Mouse (Mus musculus) CH12.LX (cell line): ENCODE measurements around the gene Ano10. TPM values are rescaled to one million over a fixed set of nuclear protein-coding genes. Genes with fewer than 3 reads are reported as not detected.

ENCODE experiments used
- DNase-seq: peaks from one replicate; pipeline ENCODE4 v3.0.0-alpha.2; 2013; ENCODE audit errors: extremely low read depth
- H3K27ac ChIP-seq: 2 replicates; pipeline ENCODE4 v1.5.1; 2012; ENCODE audit warnings: low read depth, mild to moderate bottlenecking, control low read depth, moderate library complexity; ENCODE audit not compliant: insufficient read depth
- H3K27me3 ChIP-seq: replicated peaks from 2 replicates; pipeline ENCODE3; 2012; ENCODE audit warnings: inconsistent platforms
- H3K36me3 ChIP-seq, 2 experiments: replicated peaks in 1 of 2; 2 replicates each; pipeline versions ENCODE3 to v1.6.1; 2012; ENCODE audit warnings: inconsistent platforms in 1 of 2, low read length in 1 of 2, mild to moderate bottlenecking in 1 of 2, mixed read lengths in 1 of 2, moderate library complexity in 1 of 2; ENCODE audit not compliant: control insufficient read depth in 1 of 2, insufficient read depth in 1 of 2
- H3K4me1 ChIP-seq, 2 experiments: 2 replicates each; pipeline ENCODE4 v1.6.1; 2012; ENCODE audit warnings: inconsistent platforms in 1 of 2, moderate library complexity in 1 of 2; ENCODE audit not compliant: insufficient read depth in 2 of 2, control insufficient read depth in 1 of 2
- H3K4me2 ChIP-seq: 2 replicates; pipeline ENCODE4 v1.6.1; 2012; ENCODE audit warnings: low read depth, mild to moderate bottlenecking, control low read depth; ENCODE audit not compliant: poor library complexity, insufficient read depth, severe bottlenecking
- H3K4me3 ChIP-seq, 3 experiments: fragments of 150-350 bp in 1 of 3; sonication (generic) in 1 of 3; replicated peaks in 1 of 3; 2 replicates each; pipeline versions ENCODE3 to v1.5.1; 2011 to 2012; ENCODE audit warnings: low read depth in 2 of 3, low read length in 2 of 3, mild to moderate bottlenecking in 2 of 3, moderate library complexity in 2 of 3, control low read depth in 1 of 3, improper control_type of control experiment in 1 of 3, inconsistent platforms in 1 of 3, mixed read lengths in 1 of 3; ENCODE audit not compliant: poor library complexity in 1 of 3
- H3K79me2 ChIP-seq: replicated peaks from 2 replicates; pipeline ENCODE4 v1.6.1; 2012; ENCODE audit warnings: mild to moderate bottlenecking, moderate library complexity; ENCODE audit not compliant: control insufficient read depth, poor library complexity, insufficient read depth, severe bottlenecking; ENCODE audit errors: extremely low read depth
- H3K9ac ChIP-seq: 2 replicates; pipeline ENCODE4 v1.6.1; 2012; ENCODE audit warnings: low read depth, mild to moderate bottlenecking, control low read depth, moderate library complexity; ENCODE audit not compliant: insufficient read depth
- H3K9me3 ChIP-seq: replicated peaks from 2 replicates; pipeline ENCODE3; 2012; ENCODE audit warnings: low read length, inconsistent platforms, mixed read lengths
- BHLHE40 ChIP-seq: IDR thresholded peaks from 2 replicates; pipeline ENCODE4 v1.6.1; 2011; ENCODE audit warnings: mild to moderate bottlenecking, low read depth, low read length, improper control_type of control experiment
- CHD2 ChIP-seq: IDR thresholded peaks from 2 replicates; pipeline ENCODE4 v1.6.1; 2011; ENCODE audit warnings: low read length, improper control_type of control experiment
- CTCF ChIP-seq, 2 experiments: IDR thresholded peaks in 1 of 2; conservative IDR thresholded peaks in 1 of 2; 2 replicates each; pipeline ENCODE4 v1.5.1; 2011 to 2012; ENCODE audit warnings: low read depth in 2 of 2, low read length in 2 of 2, improper control_type of control experiment in 1 of 2, inconsistent platforms in 1 of 2, mild to moderate bottlenecking in 1 of 2, moderate library complexity in 1 of 2
- ELF1 ChIP-seq: IDR thresholded peaks from 2 replicates; pipeline ENCODE4 v1.6.1; 2014; ENCODE audit warnings: low read depth, mild to moderate bottlenecking, inconsistent platforms, low read length, improper control_type of control experiment
- EP300 ChIP-seq: IDR thresholded peaks from 2 replicates; pipeline ENCODE4 v1.6.1; 2011; ENCODE audit warnings: low read length, improper control_type of control experiment
- ETS1 ChIP-seq: conservative IDR thresholded peaks from 2 replicates; pipeline ENCODE4 v1.6.1; 2012; ENCODE audit warnings: low read depth, mild to moderate bottlenecking, inconsistent platforms, low read length, improper control_type of control experiment, moderate library complexity
- IRF4 ChIP-seq: IDR thresholded peaks from 2 replicates; pipeline ENCODE4 v1.6.1; 2014; ENCODE audit warnings: low read depth, mild to moderate bottlenecking, inconsistent platforms, low read length, improper control_type of control experiment
- JUND ChIP-seq: conservative IDR thresholded peaks from 2 replicates; pipeline ENCODE4 v1.6.1; 2011; ENCODE audit warnings: low read depth, low read length, improper control_type of control experiment
- MAZ ChIP-seq: IDR thresholded peaks from 2 replicates; pipeline ENCODE4 v1.6.1; 2012; ENCODE audit warnings: low read depth, mild to moderate bottlenecking, inconsistent platforms, low read length, improper control_type of control experiment, moderate library complexity
- MEF2A ChIP-seq: IDR thresholded peaks from 2 replicates; pipeline ENCODE4 v1.6.1; 2014; ENCODE audit warnings: low read depth, mild to moderate bottlenecking, inconsistent platforms, low read length, improper control_type of control experiment, borderline replicate concordance
- NELFE ChIP-seq: IDR thresholded peaks from 2 replicates; pipeline ENCODE4 v1.6.1; 2011; ENCODE audit warnings: low read depth, low read length, improper control_type of control experiment
- NRF1 ChIP-seq: IDR thresholded peaks from 2 replicates; pipeline ENCODE4 v1.6.1; 2014; ENCODE audit warnings: low read depth, mild to moderate bottlenecking, inconsistent platforms, low read length, improper control_type of control experiment, moderate library complexity
- PAX5 ChIP-seq: IDR thresholded peaks from 2 replicates; pipeline ENCODE4 v1.6.1; 2012; ENCODE audit warnings: low read length, inconsistent platforms, mixed read lengths
- POLR2A ChIP-seq: IDR thresholded peaks from 2 replicates; pipeline ENCODE4 v1.6.1; 2011; ENCODE audit warnings: low read depth, mild to moderate bottlenecking, improper control_type of control experiment, low read length
- POLR2AphosphoS2 ChIP-seq: IDR thresholded peaks from 2 replicates; pipeline ENCODE4 v1.6.1; 2011; ENCODE audit warnings: low read depth, low read length, improper control_type of control experiment
- RAD21 ChIP-seq: IDR thresholded peaks from 2 replicates; pipeline ENCODE4 v1.6.1; 2011; ENCODE audit warnings: low read depth, mild to moderate bottlenecking, low read length, improper control_type of control experiment, moderate library complexity
- SIN3A ChIP-seq: IDR thresholded peaks from 2 replicates; pipeline ENCODE4 v1.6.1; 2012; ENCODE audit warnings: low read length, improper control_type of control experiment, inconsistent platforms
- SMC3 ChIP-seq: IDR thresholded peaks from 2 replicates; pipeline ENCODE4 v1.6.1; 2011; ENCODE audit warnings: low read depth, low read length, improper control_type of control experiment
- TBP ChIP-seq: conservative IDR thresholded peaks from 2 replicates; pipeline ENCODE4 v1.6.1; 2011; ENCODE audit warnings: low read depth, low read length, improper control_type of control experiment
- TCF12 ChIP-seq: IDR thresholded peaks from 2 replicates; pipeline ENCODE4 v1.6.1; 2014; ENCODE audit warnings: low read depth, mild to moderate bottlenecking, inconsistent platforms, low read length, improper control_type of control experiment
- ZC3H11A ChIP-seq: IDR thresholded peaks from 2 replicates; pipeline ENCODE4 v1.6.1; 2012; ENCODE audit warnings: low read depth, mild to moderate bottlenecking, inconsistent platforms, low read length, improper control_type of control experiment
- dilution Hi-C: fragments of 300-500 bp; cut with MboI; formaldehyde crosslinking; loops from 2 replicates; pipeline ENCODE4 v1.14.3; 2020; ENCODE audit warnings: low sequenced_read_pairs; ENCODE audit not compliant: extremely low pct_unique_long_range_greater_than_20kb, extremely low pct_ligation_motif_present
- in situ Hi-C: fragments of 300-500 bp; cut with MboI; formaldehyde crosslinking; loops from 3 replicates; pipeline ENCODE4 v1.14.3; 2019; ENCODE audit warnings: low sequenced_read_pairs, low pct_ligation_motif_present, low pct_unique_long_range_greater_than_20kb, mixed read lengths
- polyA plus RNA-seq: library from polyadenylated mRNA; unstranded; fragments of >175 nt; gene quantifications from 2 replicates; pipeline ENCODE4 v1.2.1, GENCODE M21; 2012; ENCODE audit warnings: low read depth; ENCODE audit not compliant: insufficient read length
- total RNA-seq, 2 experiments: library from RNA; depleted of rRNA; stranded (reverse); fragments of 300-350 nt in 1 of 2; fragments of >200 nt in 1 of 2; gene quantifications; 2 replicates each; pipeline ENCODE4 v1.2.3; 2012 to 2014

Ano10 gene
- total and polyA plus RNA-seq, 3 experiments, result 9.5 to 23.9 (median 12.2) TPM

DNA sequence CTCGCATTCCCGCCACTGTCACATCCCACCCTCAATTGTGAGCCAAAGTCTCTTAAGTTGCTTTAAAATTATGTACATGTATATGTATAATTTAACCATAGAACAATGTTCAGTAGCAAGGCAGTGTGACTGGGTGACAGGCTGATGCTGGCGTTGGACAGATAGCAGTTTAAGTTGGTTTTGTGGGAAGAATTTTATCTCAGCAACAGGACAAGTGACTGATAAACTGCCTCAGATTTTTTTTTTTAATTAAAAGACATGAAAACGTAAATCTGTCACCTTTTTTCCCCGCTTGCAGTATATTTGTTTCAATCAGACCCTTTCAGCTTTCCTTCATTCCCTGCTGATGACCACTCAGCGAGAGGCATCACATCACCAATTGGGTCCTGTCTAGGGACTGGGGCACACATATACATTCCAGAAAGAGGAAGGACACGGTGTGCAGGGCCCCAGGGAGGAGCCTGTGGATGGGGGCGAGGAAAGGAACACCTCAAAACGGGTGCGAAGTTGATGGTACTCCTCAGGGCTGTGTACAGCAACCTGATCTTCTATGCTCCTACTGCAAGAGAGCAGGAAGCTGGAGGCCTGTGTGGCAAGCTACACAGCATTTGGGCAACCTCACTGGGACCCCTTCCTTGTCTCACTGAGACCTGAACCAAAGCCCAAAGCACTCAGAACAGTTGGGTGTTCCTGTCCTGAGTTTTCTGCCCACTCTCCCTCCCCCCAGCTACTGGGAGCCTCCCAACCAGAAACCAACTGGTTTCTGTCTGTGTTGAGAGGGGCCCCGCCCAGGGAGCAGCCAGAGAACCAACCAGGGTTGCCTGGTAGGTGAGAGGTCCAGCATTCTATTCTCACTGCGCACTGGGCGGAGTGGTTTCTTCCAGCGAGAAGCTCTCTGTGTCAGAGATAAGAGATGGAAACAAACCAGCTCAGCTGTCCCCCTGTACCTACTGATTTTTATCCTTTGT is 15.1 kb upstream of the Ano10 start:
- Histone ChIP-seq H3K4me1 (peaks cover 0 to 21% of the 10 kb centered on the region in 2 experiments; a peak in 2 of 4 replicates), H3K27me3 (no peaks in the 10 kb centered on the region), H3K9ac (no peak overlapping the region), H3K4me2 (no peak overlapping the region), H3K36me3 (no peaks in the 10 kb centered on the region), H3K79me2 (no peaks in the 10 kb centered on the region), H3K9me3 (no peaks in the 10 kb centered on the region), H3K4me3 (no peak overlapping the region), H3K27ac (no peak overlapping the region)
- in situ Hi-C loops, result no loop called here
- no peak for DNase-seq
- dilution Hi-C loops, result no loop called here
- TF ChIP-seq SMC3 (no peak), RAD21 (no peak), ZC3H11A (no peak), CHD2 (no peak), POLR2AphosphoS2 (no peak), CTCF (conservative IDR thresholded peaks at IDR 0.05 in 1 of 2, IDR thresholded peaks at IDR 0.05 in 1 of 2; ENCODE audit: low read depth in 2 of 2, low read length in 2 of 2) (no peak), SIN3A (no peak), NELFE (no peak), ELF1 (no peak), POLR2A (no peak), TCF12 (no peak), MEF2A (no peak), ETS1 (no peak), NRF1 (no peak), IRF4 (no peak), JUND (no peak)

DNA sequence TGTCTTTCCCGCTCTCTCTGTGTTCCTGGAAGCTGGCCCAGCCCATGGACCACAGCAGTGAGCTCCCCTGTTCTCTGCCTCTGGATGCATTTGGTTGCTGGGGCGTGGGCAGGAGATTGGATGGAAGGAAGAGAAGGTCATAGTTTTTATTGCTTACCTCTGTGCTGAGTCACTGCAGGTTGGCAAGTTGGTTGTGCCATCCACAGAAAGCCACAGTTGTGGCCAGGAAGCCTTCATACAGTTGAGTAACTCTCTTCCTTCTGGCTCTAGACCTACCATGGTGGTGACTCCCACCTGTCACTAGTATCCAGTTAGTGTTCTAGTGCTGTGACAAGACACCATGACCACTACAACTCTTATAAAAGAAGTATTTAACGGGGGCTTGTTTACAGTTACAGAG is 11.1 kb upstream of the Ano10 start:
- dilution Hi-C loops (no loop called here), in situ Hi-C loops (no loop called here)
- no peak for DNase-seq
- no peaks in the 10 kb centered on the region for H3K79me2 ChIP-seq
- peaks cover 0 to 11% of the 10 kb centered on the region in 2 experiments; a peak in 2 of 4 replicates for H3K4me1 ChIP-seq
- TF ChIP-seq MAZ (no peak), EP300 (no peak), NRF1 (no peak), PAX5 (no peak), TBP (no peak), BHLHE40 (no peak)
- H3K36me3 ChIP-seq, result no peaks in the 10 kb centered on the region
- H3K9me3 ChIP-seq, result no peaks in the 10 kb centered on the region
- no peak overlapping the region for H3K4me2 ChIP-seq
- H3K27ac ChIP-seq, result no peak overlapping the region
- H3K27me3 ChIP-seq, result no peaks in the 10 kb centered on the region
- H3K9ac ChIP-seq, result no peak overlapping the region
- H3K4me3 ChIP-seq, result no peak overlapping the region
